Mouse (Mus musculus) embryonic facial prominence, embryonic 15.5 days (tissue): ENCODE data around the gene Sh3pxd2a. TPM values are rescaled to one million over a fixed set of nuclear protein-coding genes. Genes with fewer than 3 reads are reported as not detected.
"Not testable (repeated sequence)": the region's sequence is repeated elsewhere in the genome, so short reads cannot be mapped to it uniquely, and the experiment has no call there.

Source experiments
- ATAC-seq: fragments of 200-750 bp; cut with Nextera tagmentation; 2 replicates; pipeline ENCODE4 v1.8.0; 2017; ENCODE audit warnings: low read depth, moderate TSS enrichment; ENCODE audit not compliant: insufficient number of reproducible peaks, low FRiP score, low TSS enrichment
- H3K27ac ChIP-seq: fragments of 300-500 bp; sonication (generic); replicated peaks from 2 replicates; pipeline ENCODE4 v1.5.1; 2015; ENCODE audit warnings: mild to moderate bottlenecking, inconsistent platforms
- H3K27me3 ChIP-seq: fragments of 300-500 bp; sonication (generic); 2 replicates; pipeline ENCODE4 v1.6.1; 2015; ENCODE audit warnings: inconsistent platforms
- H3K36me3 ChIP-seq: fragments of 300-500 bp; sonication (generic); 2 replicates; pipeline ENCODE4 v1.6.1; 2015; ENCODE audit warnings: mild to moderate bottlenecking, inconsistent platforms
- H3K4me1 ChIP-seq: fragments of 300-500 bp; sonication (generic); 2 replicates; pipeline ENCODE4 v1.6.1; 2015; ENCODE audit warnings: inconsistent platforms
- H3K4me2 ChIP-seq: fragments of 300-500 bp; sonication (generic); replicated peaks from 2 replicates; pipeline ENCODE4 v1.6.1; 2015; ENCODE audit warnings: mild to moderate bottlenecking, inconsistent platforms
- H3K4me3 ChIP-seq: fragments of 300-500 bp; sonication (generic); replicated peaks from 2 replicates; pipeline ENCODE4 v1.5.1; 2015; ENCODE audit warnings: mild to moderate bottlenecking, inconsistent platforms
- H3K9ac ChIP-seq: fragments of 300-500 bp; sonication (generic); 2 replicates; pipeline ENCODE4 v1.6.1; 2015; ENCODE audit warnings: inconsistent platforms
- H3K9me3 ChIP-seq: fragments of 300-500 bp; sonication (generic); replicated peaks from 2 replicates; pipeline ENCODE4 v1.6.1; 2016; ENCODE audit warnings: inconsistent platforms
- WGBS: fragments of 180-500 bp; shearing (Covaris S2); methylation state at CpG from one replicate; pipeline ENCODE4 v1.1.7; 2015; 5-methylcytosine and 5-hydroxymethylcytosine counted together
- polyA plus RNA-seq: library from polyadenylated mRNA; unstranded; fragments of >200 nt; fragmentation: Nextera tagmentation; extraction: Ambion mirVana; gene quantifications from 2 replicates; pipeline ENCODE4 v1.2.1, GENCODE M21; 2015

Gene Sh3pxd2a
- polyA plus RNA-seq, 1 experiment from 2014 or later = 15.8 TPM

DNA sequence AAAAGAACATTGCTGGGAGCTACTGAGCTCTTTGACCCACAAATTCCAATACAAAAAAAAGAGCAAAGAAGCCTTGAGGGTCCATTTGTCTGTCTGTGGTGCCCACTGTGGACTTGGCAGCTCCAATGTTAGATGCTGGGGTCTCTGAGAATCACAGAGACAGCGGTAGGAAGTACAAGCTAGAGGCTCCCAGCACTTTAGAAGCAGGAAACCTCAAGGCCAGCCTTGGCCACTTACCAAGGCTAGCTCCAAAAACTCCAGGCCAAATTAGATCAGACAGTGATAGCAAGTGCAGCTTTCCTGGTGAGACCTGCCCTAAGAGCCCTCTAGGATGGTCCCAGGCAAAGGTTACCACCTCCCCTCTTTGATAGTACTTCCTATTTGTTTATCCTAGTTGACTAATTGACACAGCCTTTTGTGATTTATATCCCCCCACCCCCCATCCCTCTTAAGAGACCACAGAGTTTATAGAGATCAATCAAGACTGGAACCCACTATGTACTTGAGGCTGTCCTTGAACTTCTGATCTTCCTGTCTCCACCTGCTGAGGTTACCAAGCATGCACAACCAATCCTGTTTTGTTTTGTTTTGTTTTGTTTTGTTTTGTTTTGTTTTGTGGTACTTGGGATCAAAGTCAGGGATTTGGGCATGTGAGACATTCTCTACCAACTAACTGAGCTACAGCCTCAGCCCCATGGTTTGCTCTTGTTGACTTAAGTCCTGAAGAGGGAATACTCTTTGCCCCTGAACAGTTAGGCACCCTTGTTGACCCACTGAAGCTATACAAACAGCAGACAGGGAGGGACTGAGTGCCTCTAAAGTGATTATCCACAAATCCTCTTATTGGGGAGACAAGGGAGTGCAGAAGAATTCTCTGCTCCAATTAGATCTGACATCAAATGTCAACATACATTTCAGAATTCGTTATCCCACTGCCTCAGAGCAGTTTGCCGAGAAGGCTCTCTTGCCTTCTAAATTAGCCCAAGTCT lies 60.5 kb downstream of the Sh3pxd2a start:
- Histone ChIP-seq H3K36me3 (no peaks in the 10 kb centered on the region), H3K27me3 (no peaks in the 10 kb centered on the region), H3K4me1 (peaks cover 54% of the 10 kb centered on the region), H3K4me3 (no peak overlapping the region), H3K9ac (no peak overlapping the region), H3K9me3 (no peaks in the 10 kb centered on the region), H3K27ac (peak overlapping the region; percentile 71), H3K4me2 (no peak overlapping the region)
- no peak for ATAC-seq
- 64% methylated on average over 3 of the region's 3 CpGs for WGBS

- Histone ChIP-seq H3K27ac (peak overlapping the region; percentile 71), H3K4me2 (no peak overlapping the region), H3K4me1 (peaks cover 56% of the 10 kb centered on the region), H3K9ac (no peak overlapping the region), H3K4me3 (no peak overlapping the region), H3K36me3 (no peaks in the 10 kb centered on the region), H3K9me3 (no peaks in the 10 kb centered on the region), H3K27me3 (no peaks in the 10 kb centered on the region)
- 36% methylated on average over 6 of the region's 6 CpGs for WGBS
- ATAC-seq = peak; percentile 68; the same call in 1 of the 2 replicates
These were observed 61.2 kb downstream of the Sh3pxd2a start for GRCm38 (mm10) chr19:47402976-47403375.

DNA sequence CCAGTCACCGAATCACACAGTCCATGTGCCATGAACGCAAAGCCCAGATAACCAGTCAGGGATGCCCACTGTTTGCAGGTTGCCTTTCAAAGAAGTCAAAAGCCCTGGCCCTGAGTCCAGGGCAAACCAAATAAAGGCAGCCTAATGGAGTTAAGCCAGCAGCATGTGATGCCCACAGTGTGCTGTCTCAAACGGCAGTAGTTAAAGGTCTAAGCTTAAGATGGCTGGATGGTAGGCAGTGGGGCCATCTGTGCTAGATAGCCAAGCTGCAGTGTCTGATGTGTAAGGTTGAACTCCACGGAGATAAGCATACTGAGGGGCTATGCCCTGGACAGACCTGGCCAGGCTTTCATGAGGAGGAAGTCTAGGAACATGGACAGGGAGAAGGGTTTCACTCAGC lies 61.7 kb downstream of the Sh3pxd2a start:
- ATAC-seq = no peak
- no peak overlapping the region for H3K4me2 ChIP-seq
- no peaks in the 10 kb centered on the region for H3K27me3 ChIP-seq
- H3K4me1 ChIP-seq = peaks cover 61% of the 10 kb centered on the region
- WGBS = 74% methylated on average over 4 of the region's 4 CpGs
- no peak overlapping the region for H3K4me3 ChIP-seq
- no peaks in the 10 kb centered on the region for H3K9me3 ChIP-seq
- H3K9ac ChIP-seq = no peak overlapping the region
- H3K36me3 ChIP-seq = no peaks in the 10 kb centered on the region
- H3K27ac ChIP-seq = peak overlapping the region; percentile 71

GRCm38 (mm10) chr19:47399709-47400108 lies 64.5 kb downstream of the Sh3pxd2a start:
- H3K27me3 ChIP-seq = no peaks in the 10 kb centered on the region
- H3K4me3 ChIP-seq = no peak overlapping the region
- H3K4me2 ChIP-seq = no peak overlapping the region
- peaks cover 63% of the 10 kb centered on the region for H3K4me1 ChIP-seq
- 0 out of 2 replicates have a peak overlapping the region, but pooled peaks have one; percentile 19 for H3K27ac ChIP-seq
- H3K36me3 ChIP-seq = 0 out of 2 replicates have a peak, but pooled peaks cover 6% of the 10 kb centered on the region
- H3K9me3 ChIP-seq = no peaks in the 10 kb centered on the region
- WGBS = 36% methylated on average over 4 of the region's 4 CpGs
- ATAC-seq = no peak
- H3K9ac ChIP-seq = no peak overlapping the region

- Histone ChIP-seq H3K36me3 (0 out of 2 replicates have a peak, but pooled peaks cover 6% of the 10 kb centered on the region), H3K4me2 (no peak overlapping the region), H3K9ac (no peak overlapping the region), H3K4me3 (no peak overlapping the region), H3K27ac (peak overlapping the region; percentile 19; the same call in 1 of the 2 replicates), H3K27me3 (no peaks in the 10 kb centered on the region), H3K4me1 (peaks cover 62% of the 10 kb centered on the region), H3K9me3 (no peaks in the 10 kb centered on the region)
- ATAC-seq = no peak
- 91% methylated on average over 11 of the region's 11 CpGs for WGBS
These were observed 65.2 kb downstream of the Sh3pxd2a start for GRCm38 (mm10) chr19:47399029-47399428.

GRCm38 (mm10) chr19:47397882-47398671 lies 66.1 kb downstream of the Sh3pxd2a start:
- peak; percentile 31; the same call in 1 of the 2 replicates for ATAC-seq
- H3K27ac ChIP-seq = peak overlapping the region; percentile 63

GRCm38 (mm10) chr19:47395338-47395737 lies 68.9 kb downstream of the Sh3pxd2a start:
- no peak for ATAC-seq
- Histone ChIP-seq H3K4me1 (peaks cover 35% of the 10 kb centered on the region), H3K9me3 (no peaks in the 10 kb centered on the region), H3K4me2 (no peak overlapping the region), H3K9ac (no peak overlapping the region), H3K36me3 (peaks cover 10% of the 10 kb centered on the region; the same call in 1 of the 2 replicates), H3K27ac (no peak overlapping the region), H3K4me3 (no peak overlapping the region), H3K27me3 (no peaks in the 10 kb centered on the region)
- 82% methylated on average over 4 of the region's 4 CpGs for WGBS

More at GRCm38 (mm10) chr19:47397882-47398671, 66.1 kb downstream of the Sh3pxd2a start:
- H3K4me1 ChIP-seq = peaks cover 53% of the 10 kb centered on the region
- no peak overlapping the region for H3K9ac ChIP-seq
- no peaks in the 10 kb centered on the region for H3K27me3 ChIP-seq
- no peaks in the 10 kb centered on the region for H3K9me3 ChIP-seq
- H3K4me2 ChIP-seq = no peak overlapping the region
- no peak overlapping the region for H3K4me3 ChIP-seq
- H3K36me3 ChIP-seq = 0 out of 2 replicates have a peak, but pooled peaks cover 6% of the 10 kb centered on the region
- 27% methylated on average over 18 of the region's 18 CpGs for WGBS

- not testable (repeated sequence) for H3K4me3 ChIP-seq, H3K36me3 ChIP-seq, H3K9me3 ChIP-seq, H3K4me2 ChIP-seq, H3K27ac ChIP-seq, H3K9ac ChIP-seq, ATAC-seq, H3K27me3 ChIP-seq
- H3K4me1 ChIP-seq = peaks cover 30% of the 10 kb centered on the region
- 94% methylated on average over 1 of the region's 1 CpGs for WGBS
These were observed 69.4 kb downstream of the Sh3pxd2a start for GRCm38 (mm10) chr19:47394781-47395180.

- no peaks in the 10 kb centered on the region for H3K27me3 ChIP-seq
- no peak for ATAC-seq
- peaks cover 11% of the 10 kb centered on the region; the same call in 1 of the 2 replicates for H3K4me1 ChIP-seq
- no peaks in the 10 kb centered on the region for H3K9me3 ChIP-seq
- peaks cover 3% of the 10 kb centered on the region; the same call in 1 of the 2 replicates for H3K36me3 ChIP-seq
- H3K27ac ChIP-seq = no peak overlapping the region
- no peak overlapping the region for H3K4me2 ChIP-seq
- H3K9ac ChIP-seq = no peak overlapping the region
- no peak overlapping the region for H3K4me3 ChIP-seq
- 68% methylated on average over 13 of the region's 13 CpGs for WGBS
These were observed 73.3 kb downstream of the Sh3pxd2a start for GRCm38 (mm10) chr19:47390878-47391277.

DNA sequence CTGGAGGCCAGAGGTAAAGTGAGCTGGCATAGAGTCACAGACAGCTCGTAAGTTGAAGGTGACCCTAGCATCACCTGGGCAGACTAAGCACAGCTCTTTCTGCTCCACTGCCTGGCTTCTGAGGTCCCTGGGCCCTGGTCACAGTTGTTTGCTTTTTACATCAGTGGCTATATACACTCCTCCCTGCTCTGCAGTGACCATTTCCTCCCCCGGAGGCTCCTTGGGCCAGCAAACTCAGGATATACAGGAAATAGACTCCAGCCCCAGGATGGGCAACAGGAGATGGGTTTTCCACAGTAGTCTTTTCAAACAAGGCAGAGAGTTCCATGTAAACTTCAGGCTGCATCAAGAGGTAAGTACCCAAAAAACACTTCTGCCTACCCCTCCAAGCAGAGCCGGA lies 76.3 kb downstream of the Sh3pxd2a start:
- peaks cover 3% of the 10 kb centered on the region; the same call in 1 of the 2 replicates for H3K36me3 ChIP-seq
- H3K9ac ChIP-seq = no peak overlapping the region
- peaks cover 27% of the 10 kb centered on the region for H3K4me1 ChIP-seq
- H3K4me3 ChIP-seq = no peak overlapping the region
- 0 out of 2 replicates have a peak overlapping the region, but pooled peaks have one; percentile 19 for H3K27ac ChIP-seq
- H3K27me3 ChIP-seq = no peaks in the 10 kb centered on the region
- no peak for ATAC-seq
- WGBS = 65% methylated on average over 3 of the region's 3 CpGs
- H3K4me2 ChIP-seq = no peak overlapping the region
- no peaks in the 10 kb centered on the region for H3K9me3 ChIP-seq

DNA sequence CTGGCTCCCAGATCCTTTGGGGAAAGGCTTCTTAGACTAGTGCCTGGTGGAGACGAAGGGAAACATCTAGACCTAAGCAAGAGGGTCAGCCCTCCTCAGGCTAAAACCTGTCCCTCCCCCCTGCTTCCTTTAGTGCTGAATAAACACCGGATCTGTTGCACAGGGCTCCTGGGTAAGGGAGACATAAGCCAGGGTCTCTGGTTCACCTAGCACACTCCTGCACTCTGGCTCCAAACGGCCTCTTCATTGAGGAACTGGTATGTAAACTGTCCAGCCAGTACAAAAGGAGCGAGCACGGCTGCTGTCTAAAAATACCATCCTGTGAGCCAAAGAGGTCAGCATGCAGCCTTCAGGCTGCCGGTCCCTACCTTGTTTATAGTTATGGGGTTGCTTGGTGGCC lies 76.8 kb downstream of the Sh3pxd2a start:
- no peak overlapping the region for H3K9ac ChIP-seq
- 35% methylated on average over 6 of the region's 6 CpGs for WGBS
- no peak for ATAC-seq
- H3K4me2 ChIP-seq = no peak overlapping the region
- peaks cover 27% of the 10 kb centered on the region for H3K4me1 ChIP-seq
- H3K9me3 ChIP-seq = no peaks in the 10 kb centered on the region
- H3K27me3 ChIP-seq = no peaks in the 10 kb centered on the region
- peaks cover 2% of the 10 kb centered on the region; the same call in 1 of the 2 replicates for H3K36me3 ChIP-seq
- no peak overlapping the region for H3K4me3 ChIP-seq
- 0 out of 2 replicates have a peak overlapping the region, but pooled peaks have one; percentile 19 for H3K27ac ChIP-seq
